Mouse (Mus musculus) liver, postnatal 0 days (tissue): ENCODE measurements around the gene Aff2. TPM values are rescaled to one million over a fixed set of nuclear protein-coding genes. Genes with fewer than 3 reads are reported as not detected.

Source experiments
- ATAC-seq: fragments of 200-750 bp; cut with Nextera tagmentation; 2 replicates; pipeline ENCODE4 v1.8.0; 2017; ENCODE audit warnings: mild to moderate bottlenecking, moderate library complexity
- DNase-seq: peaks from one replicate; pipeline ENCODE4 v3.0.0-alpha.2; 2016
- H3K27ac ChIP-seq: fragments of 300-500 bp; sonication (generic); 2 replicates; pipeline ENCODE4 v1.5.1; 2014; ENCODE audit warnings: antibody characterized with exemption, moderate library complexity, mild to moderate bottlenecking, low read depth
- H3K27me3 ChIP-seq: fragments of 300-500 bp; sonication (generic); 2 replicates; pipeline ENCODE4 v1.6.1; 2014; ENCODE audit warnings: low read length, control low read depth, mixed read lengths; ENCODE audit not compliant: insufficient read depth
- H3K36me3 ChIP-seq: fragments of 300-500 bp; sonication (generic); replicated peaks from 2 replicates; pipeline ENCODE4 v1.6.1; 2014; ENCODE audit warnings: mild to moderate bottlenecking, control low read depth, low read length, moderate library complexity, mixed read lengths; ENCODE audit not compliant: insufficient read depth
- H3K4me1 ChIP-seq: fragments of 300-500 bp; sonication (generic); 2 replicates; pipeline ENCODE4 v1.6.1; 2014; ENCODE audit warnings: antibody characterized with exemption, mild to moderate bottlenecking, control low read depth; ENCODE audit not compliant: insufficient read depth
- H3K4me2 ChIP-seq: fragments of 300-500 bp; sonication (generic); 2 replicates; pipeline ENCODE4 v1.6.1; 2014; ENCODE audit warnings: low read depth, mild to moderate bottlenecking, low read length, moderate library complexity, mixed read lengths
- H3K4me3 ChIP-seq: fragments of 300-500 bp; sonication (generic); 2 replicates; pipeline ENCODE4 v1.5.1; 2014; ENCODE audit warnings: low read depth, low read length
- H3K9ac ChIP-seq: fragments of 300-500 bp; sonication (generic); replicated peaks from 2 replicates; pipeline ENCODE4 v1.6.1; 2014; ENCODE audit warnings: mild to moderate bottlenecking, moderate library complexity
- H3K9me3 ChIP-seq: fragments of 300-500 bp; sonication (generic); 2 replicates; pipeline ENCODE4 v1.6.1; 2016; ENCODE audit warnings: mild to moderate bottlenecking, control low read depth, low read length, mixed read lengths
- CTCF ChIP-seq: sonication (generic); IDR thresholded peaks from 2 replicates; pipeline ENCODE4 v1.5.1; 2016; ENCODE audit warnings: antibody characterized with exemption, low read depth
- EP300 ChIP-seq: IDR thresholded peaks from 2 replicates; pipeline ENCODE4 v1.6.1; 2016; ENCODE audit warnings: antibody characterized with exemption, low read depth, mild to moderate bottlenecking
- WGBS: fragments of 180-500 bp; shearing (Covaris S2); extraction: QIAGEN DNeasy Blood & Tissue Kit; methylation state at CpG from one replicate; pipeline ENCODE4 v1.1.7; 2014; ENCODE audit not compliant: insufficient replicate concordance; 5-methylcytosine and 5-hydroxymethylcytosine counted together
- polyA plus RNA-seq: library from polyadenylated mRNA; unstranded; fragments of >200 nt; fragmentation: Nextera tagmentation; extraction: Ambion mirVana; gene quantifications from 2 replicates; pipeline ENCODE4 v1.2.1, GENCODE M21; 2015

Gene Aff2
- polyA plus RNA-seq, result 0.12 and 0.15 TPM in 2 replicates

DNA sequence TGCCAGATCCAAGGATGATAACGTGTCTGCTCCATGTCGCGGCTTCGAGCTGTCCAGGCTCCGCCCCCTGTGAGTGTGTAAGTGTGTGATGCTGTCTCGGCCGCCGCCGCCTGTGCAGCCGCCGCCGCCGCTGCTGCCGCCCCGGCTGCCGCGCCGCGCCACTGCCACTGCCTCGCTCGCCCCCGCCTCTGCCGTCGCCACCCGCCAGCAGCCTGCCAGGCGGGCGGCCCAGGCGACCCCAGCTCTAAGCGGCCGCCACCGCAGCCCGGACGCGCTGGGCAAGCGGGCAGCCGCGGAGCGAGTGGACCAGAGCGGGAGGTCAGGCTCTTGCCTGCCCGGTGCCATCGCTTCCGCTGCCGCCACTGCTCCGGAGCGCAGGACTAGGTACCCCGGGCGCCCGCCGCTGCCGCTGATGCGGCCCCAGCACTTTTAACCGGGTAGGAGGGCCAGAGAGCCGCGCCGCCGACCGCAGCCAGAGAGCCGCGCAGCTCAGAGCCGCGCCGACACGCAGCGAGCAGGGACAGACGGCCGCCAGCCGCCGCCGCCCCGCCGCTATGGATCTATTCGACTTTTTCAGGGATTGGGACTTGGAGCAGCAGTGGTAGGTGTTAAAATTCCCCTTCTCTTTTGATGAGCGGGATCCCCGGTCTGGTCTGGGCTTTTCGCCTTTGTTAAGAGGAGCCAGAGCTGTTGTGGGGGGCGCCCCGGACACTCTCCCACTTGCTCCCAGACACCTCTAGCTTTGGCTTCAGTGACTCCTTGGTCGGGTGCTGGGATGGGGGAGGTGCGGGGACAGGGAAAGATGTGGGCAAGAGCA is at the start of gene Aff2:
Gene Aff2 (plus strand): TSS at position 57 of the 817 bp plus-strand sequence.
- Histone ChIP-seq H3K36me3 (no peaks in the 10 kb centered on the region), H3K4me2 (peak within 1 kb of the TSS; percentile 68), H3K9ac (no peak within 1 kb of the TSS), H3K27ac (no peak within 1 kb of the TSS), H3K27me3 (peaks cover 23% of the 10 kb centered on the region), H3K9me3 (no peaks in the 10 kb centered on the region), H3K4me1 (no peaks in the 10 kb centered on the region), H3K4me3 (peak within 1 kb of the TSS; percentile 47)
- TF ChIP-seq CTCF (no peak), EP300 (no peak)
- 23% methylated on average over 48 of the region's 79 CpGs for WGBS
- peak; percentile 21 for DNase-seq
- no peak for ATAC-seq

DNA sequence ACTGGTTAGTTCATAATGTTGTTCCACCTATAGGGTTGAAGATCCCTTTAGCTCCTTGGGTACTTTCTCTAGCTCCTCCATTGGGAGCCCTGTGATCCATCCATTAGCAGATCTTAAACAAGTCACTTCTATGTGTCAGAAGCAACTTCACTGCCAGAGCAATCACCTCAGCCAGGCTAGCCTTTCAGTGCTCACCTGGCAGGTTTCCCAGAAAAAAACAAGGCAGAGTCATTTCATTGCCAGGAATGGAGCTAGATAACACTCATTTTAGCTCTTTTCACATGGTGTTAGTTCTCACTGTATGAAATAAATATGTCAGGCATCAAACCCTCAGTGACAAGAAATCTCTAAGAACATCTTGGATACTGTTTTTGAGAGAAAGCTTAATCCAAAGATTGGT is 22.8 kb upstream of the Aff2 start:
- TF ChIP-seq EP300 (no peak), CTCF (no peak)
- H3K4me2 ChIP-seq, result no peak overlapping the region
- H3K27ac ChIP-seq, result no peak overlapping the region
- H3K4me1 ChIP-seq, result no peaks in the 10 kb centered on the region
- no peaks in the 10 kb centered on the region for H3K36me3 ChIP-seq
- no peak overlapping the region for H3K4me3 ChIP-seq
- ATAC-seq (no peak), DNase-seq (no peak)
- no peak overlapping the region for H3K9ac ChIP-seq
- H3K9me3 ChIP-seq, result no peaks in the 10 kb centered on the region
- H3K27me3 ChIP-seq, result no peaks in the 10 kb centered on the region

DNA sequence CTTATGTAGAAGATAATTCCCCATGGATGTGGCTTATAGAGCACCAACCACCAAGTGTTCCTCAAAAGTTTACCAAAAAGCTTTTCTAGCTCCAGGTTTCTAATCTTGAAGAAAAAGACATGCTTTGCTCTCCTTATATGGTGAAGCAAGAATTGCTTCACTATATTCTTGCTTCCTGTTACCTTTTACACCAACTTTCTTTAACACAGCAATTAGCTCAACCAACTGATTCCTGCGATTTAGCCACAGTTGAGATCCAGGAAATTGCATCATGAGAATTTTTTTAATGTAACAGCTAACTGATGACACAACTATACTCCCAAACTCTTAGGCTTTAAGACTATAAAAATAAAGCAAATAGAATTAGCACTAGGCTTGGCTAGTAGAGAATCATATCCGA is 4.5 kb upstream of the Aff2 start:
- Histone ChIP-seq H3K9me3 (no peaks in the 10 kb centered on the region), H3K4me2 (no peak overlapping the region), H3K27ac (no peak overlapping the region), H3K27me3 (peaks cover 16% of the 10 kb centered on the region), H3K4me3 (no peak overlapping the region), H3K9ac (no peak overlapping the region), H3K4me1 (no peaks in the 10 kb centered on the region), H3K36me3 (no peaks in the 10 kb centered on the region)
- DNase-seq (no peak), ATAC-seq (no peak)
- WGBS, result 65% methylated on average over 2 of the region's 2 CpGs
- no peak for TF ChIP-seq CTCF
- TF ChIP-seq EP300, result no peak

DNA sequence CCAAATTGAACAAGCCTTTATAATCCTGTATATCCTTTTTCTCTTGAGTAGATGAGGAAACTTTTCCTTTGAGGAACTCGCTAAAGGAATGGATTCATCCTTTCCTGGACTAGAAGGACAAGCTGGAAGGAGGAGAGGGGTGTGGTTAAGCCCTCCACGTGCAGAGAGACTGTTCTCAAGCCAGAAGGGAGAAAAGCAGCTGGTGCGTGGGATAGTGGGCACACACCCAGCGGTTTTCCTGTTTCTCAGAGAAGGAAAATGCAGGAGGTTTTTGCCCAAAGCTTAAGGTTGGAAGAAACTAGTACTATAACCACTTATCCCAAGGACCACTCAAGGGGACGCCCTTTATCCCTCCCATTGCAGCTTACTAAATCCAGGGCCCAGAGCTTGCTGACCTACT is 734 bp upstream of the Aff2 start:
- H3K4me1 ChIP-seq, result no peaks in the 10 kb centered on the region
- H3K27ac ChIP-seq, result no peak overlapping the region
- H3K9me3 ChIP-seq, result no peaks in the 10 kb centered on the region
- TF ChIP-seq CTCF (no peak), EP300 (no peak)
- no peaks in the 10 kb centered on the region for H3K36me3 ChIP-seq
- H3K4me2 ChIP-seq, result no peak overlapping the region
- DNase-seq, result no peak
- no peak overlapping the region for H3K9ac ChIP-seq
- peaks cover 23% of the 10 kb centered on the region for H3K27me3 ChIP-seq
- no peak overlapping the region for H3K4me3 ChIP-seq
- WGBS, result 28% methylated on average over 5 of the region's 5 CpGs
- ATAC-seq, result no peak

DNA sequence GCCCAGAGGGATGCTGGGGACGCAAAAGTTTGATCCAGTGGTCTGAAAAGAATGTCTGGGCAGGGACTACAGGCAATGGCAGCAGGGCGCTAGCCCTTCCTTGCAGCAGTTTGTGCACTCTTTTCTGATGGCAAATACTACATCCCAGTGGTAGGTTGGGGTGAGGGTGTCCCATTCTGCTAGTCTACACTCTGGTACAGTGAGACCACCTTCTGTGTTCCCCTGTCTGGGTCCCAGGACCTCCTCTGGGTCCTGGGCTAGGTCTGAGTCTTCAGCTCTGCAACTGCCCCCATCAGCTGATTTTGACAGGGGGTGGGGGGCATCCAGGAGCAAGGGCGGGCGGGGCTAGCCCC is 233 bp upstream of the Aff2 start:
- no peaks in the 10 kb centered on the region for H3K9me3 ChIP-seq
- peak overlapping the region; percentile 68 for H3K4me2 ChIP-seq
- 26% methylated on average over 4 of the region's 4 CpGs for WGBS
- no peaks in the 10 kb centered on the region for H3K4me1 ChIP-seq
- no peak for DNase-seq
- peaks cover 23% of the 10 kb centered on the region for H3K27me3 ChIP-seq
- H3K27ac ChIP-seq, result no peak overlapping the region
- no peaks in the 10 kb centered on the region for H3K36me3 ChIP-seq
- ATAC-seq, result no peak
- H3K9ac ChIP-seq, result no peak overlapping the region
- no peak for TF ChIP-seq EP300
- no peak for TF ChIP-seq CTCF
- H3K4me3 ChIP-seq, result peak overlapping the region; percentile 47

DNA sequence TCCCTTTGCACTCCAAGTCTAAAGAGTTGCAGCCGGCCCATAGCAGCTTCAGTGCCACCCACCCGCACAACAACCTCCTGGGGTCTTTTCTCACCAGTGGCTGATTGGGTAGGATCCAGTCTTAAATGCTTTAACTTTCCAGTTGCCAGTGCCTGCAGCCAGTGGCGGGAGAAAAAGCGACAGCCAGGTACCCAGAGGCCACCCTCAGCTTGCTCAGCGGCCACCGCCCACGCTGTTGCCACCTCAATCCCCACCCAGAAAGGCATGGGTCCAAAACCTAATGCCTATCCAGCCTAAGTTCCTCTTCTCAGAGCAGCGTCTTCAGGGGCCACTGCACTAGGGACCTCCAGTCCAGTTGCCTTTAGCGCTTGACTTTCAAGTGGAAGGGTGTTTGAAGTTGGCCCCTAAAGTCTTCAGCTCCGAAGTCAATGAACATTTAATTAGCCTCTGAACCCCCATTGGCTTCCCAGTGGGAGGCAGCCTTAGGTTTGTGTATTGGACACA is 1.0 kb downstream of the Aff2 start:
- WGBS, result 22% methylated on average over 10 of the region's 10 CpGs
- ATAC-seq (no peak), DNase-seq (no peak)
- TF ChIP-seq EP300 (no peak), CTCF (no peak)
- H3K9me3 ChIP-seq, result no peaks in the 10 kb centered on the region
- no peak overlapping the region for H3K27ac ChIP-seq
- no peak overlapping the region for H3K9ac ChIP-seq
- H3K4me3 ChIP-seq, result peak overlapping the region; percentile 47
- H3K27me3 ChIP-seq, result peaks cover 23% of the 10 kb centered on the region
- no peaks in the 10 kb centered on the region for H3K4me1 ChIP-seq
- H3K4me2 ChIP-seq, result peak overlapping the region; percentile 68
- no peaks in the 10 kb centered on the region for H3K36me3 ChIP-seq
